Mouse (Mus musculus) adrenal gland, adult 18-20 months (tissue): ENCODE data around the gene Smad6. TPM values are rescaled to one million over a fixed set of nuclear protein-coding genes. Genes with fewer than 3 reads are reported as not detected.

Source experiments
- DNase-seq, 2 experiments: peaks; one replicate each; pipeline ENCODE4 v3.0.0; 2021 to 2022; ENCODE audit warnings: low spot score in 2 of 2
- total RNA-seq, 2 experiments: library from RNA; stranded (reverse); gene quantifications; 1 replicate in 1 of 2; 2 replicates in 1 of 2; pipeline ENCODE4 v1.2.3; 2021

The Smad6 gene
- total RNA-seq, 2 experiments from 2014 or later = 5.4 to 5.5 TPM

- no peak for DNase-seq
Observed at GRCm38 (mm10) chr9:63961881-63962280, 60.0 kb downstream of the Smad6 start.

- DNase-seq = no peak
Observed at GRCm38 (mm10) chr9:63960829-63961185, 61.1 kb downstream of the Smad6 start.

- DNase-seq = no peak
Observed at GRCm38 (mm10) chr9:63959933-63960828, 61.7 kb downstream of the Smad6 start.

- peak; percentile 53 to 56 for DNase-seq
Observed at GRCm38 (mm10) chr9:63959129-63959932, 62.5 kb downstream of the Smad6 start.

GRCm38 (mm10) chr9:63958337-63959030, 63.4 kb downstream of the Smad6 start:
- peak in 1 of 2 experiments; percentile 56 for DNase-seq

DNA sequence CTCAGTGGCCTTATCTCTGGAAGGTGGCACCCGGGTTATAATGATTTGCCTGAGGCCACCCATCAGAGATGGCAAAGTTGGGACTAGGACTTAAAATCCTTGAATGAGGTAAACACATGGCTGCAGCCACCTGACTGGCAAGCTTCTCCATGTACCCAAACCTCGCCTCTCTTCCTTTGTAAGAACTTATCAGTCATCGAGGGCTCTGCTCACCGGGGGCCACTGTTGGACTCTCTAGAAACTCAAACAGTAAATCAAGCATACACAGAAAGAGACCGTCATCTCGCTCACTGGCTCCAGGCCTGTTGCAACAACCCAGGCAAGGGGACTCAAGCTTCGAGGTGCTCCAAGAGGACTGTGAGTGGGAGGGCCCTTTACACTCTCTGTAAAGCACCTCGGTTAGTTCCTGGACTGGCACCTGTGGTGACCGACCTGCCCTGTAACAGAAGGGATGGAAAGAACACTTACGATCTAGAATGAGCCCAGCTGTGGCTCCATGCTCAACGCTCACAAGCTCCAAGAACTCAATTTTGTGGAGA, 64.1 kb downstream of the Smad6 start:
- DNase-seq = no peak

- peak; percentile 78 to 79 for DNase-seq
Observed at GRCm38 (mm10) chr9:63956052-63956451, 65.8 kb downstream of the Smad6 start.

DNA sequence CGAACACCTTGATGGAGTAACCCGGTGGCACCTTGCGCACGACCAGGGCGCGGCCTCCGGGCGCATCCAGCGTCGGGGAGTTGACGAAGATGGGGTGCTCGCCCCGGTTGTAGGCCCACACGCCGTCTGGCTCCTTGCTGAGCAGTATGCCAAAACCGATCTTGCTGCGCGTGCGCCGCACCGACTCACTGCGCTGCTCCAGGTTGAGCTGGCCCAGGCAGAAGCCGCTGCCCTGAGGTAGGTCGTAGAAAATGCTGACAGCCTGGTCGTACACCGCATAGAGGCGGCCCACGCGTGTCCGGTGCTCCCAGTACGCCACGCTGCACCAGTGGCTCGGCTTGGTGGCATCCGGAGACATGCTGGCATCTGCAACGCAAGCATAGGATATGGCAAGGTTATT, 68.2 kb downstream of the Smad6 start:
- no peak for DNase-seq

GRCm38 (mm10) chr9:63952591-63952990, 69.3 kb downstream of the Smad6 start:
- no peak for DNase-seq

GRCm38 (mm10) chr9:63950357-63950756, 71.5 kb downstream of the Smad6 start:
- DNase-seq = no peak

DNA sequence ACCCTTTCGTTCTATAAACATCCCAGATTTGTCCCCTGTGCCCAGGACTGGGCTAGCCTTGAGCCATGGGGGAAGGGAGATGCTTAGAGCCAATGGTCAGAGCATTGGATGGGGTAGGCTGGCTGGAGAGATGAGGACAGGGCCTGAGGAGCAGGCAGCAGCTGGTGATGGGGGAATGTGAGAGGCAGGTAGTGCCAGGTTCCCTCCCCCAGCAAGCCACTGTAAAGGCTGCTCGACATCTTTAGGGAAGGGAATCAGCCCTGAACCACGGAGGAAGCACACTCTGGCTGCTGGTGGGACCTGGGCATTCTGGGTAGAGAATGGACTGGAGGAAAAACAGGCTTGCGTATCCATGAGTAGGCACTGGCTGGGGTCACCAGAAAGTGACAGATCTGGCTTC, 72.5 kb downstream of the Smad6 start:
- no peak for DNase-seq

GRCm38 (mm10) chr9:63942608-63942982, 79.3 kb downstream of the Smad6 start:
- DNase-seq = no peak

- DNase-seq = peak in 1 of 2 experiments; percentile 51
Observed at GRCm38 (mm10) chr9:63941747-63942607, 79.9 kb downstream of the Smad6 start.

GRCm38 (mm10) chr9:63936256-63936655, 85.6 kb downstream of the Smad6 start:
- no peak for DNase-seq

GRCm38 (mm10) chr9:63933068-63933467, 88.8 kb downstream of the Smad6 start:
- no peak for DNase-seq

DNA sequence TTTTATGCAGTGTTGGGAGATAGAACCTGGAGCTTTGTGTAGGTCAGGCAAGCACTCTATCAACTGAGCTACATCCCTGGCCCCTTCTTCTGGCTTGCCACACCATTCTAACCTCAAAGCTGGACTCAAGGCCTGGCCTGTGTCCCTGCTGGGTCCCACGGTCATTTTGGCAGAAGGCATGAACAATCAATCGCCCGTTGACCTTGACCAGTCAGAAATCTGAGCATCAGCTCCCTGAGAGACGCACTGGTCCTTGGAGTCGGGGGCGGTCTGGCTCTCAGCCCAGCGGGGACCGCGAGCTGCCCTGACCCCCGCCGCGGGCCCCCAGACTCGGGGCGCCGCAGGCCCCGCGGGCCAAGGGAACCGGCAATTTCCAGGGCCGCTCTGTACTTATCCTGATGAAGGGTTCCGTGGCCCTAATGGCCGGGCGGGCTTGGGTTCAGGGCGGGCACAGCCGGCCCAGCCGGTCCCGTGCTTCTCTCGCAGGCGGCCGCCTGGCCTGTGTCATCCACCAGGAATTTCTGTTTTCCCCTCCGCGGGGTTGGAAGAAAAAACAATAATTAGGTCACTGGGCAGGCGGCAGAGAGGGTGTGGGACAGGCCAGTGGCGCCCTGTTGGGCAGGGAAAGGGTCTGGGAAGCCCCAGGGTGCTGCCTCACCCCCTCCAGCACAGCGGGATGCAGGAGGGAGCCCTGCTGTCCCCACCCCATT, 94.4 kb downstream of the Smad6 start:
- peak; percentile 60 to 81 for DNase-seq

GRCm38 (mm10) chr9:63926377-63926776, 95.5 kb downstream of the Smad6 start:
- DNase-seq = no peak

GRCm38 (mm10) chr9:63923190-63923717, 98.6 kb downstream of the Smad6 start:
- DNase-seq = no peak

- no peak for DNase-seq
Observed at GRCm38 (mm10) chr9:63919708-63920107, 102.2 kb downstream of the Smad6 start.
